Mouse (Mus musculus): ENCODE measurements around the gene Flt4. TPM values are rescaled to one million over a fixed set of nuclear protein-coding genes. Genes with fewer than 3 reads are reported as not detected.
A peak's percentile ranks its signal among the peaks of the same experiment; 100 is the strongest.
"Not testable (repeated sequence)": the region's sequence is repeated elsewhere in the genome, so short reads cannot be mapped to it uniquely, and the experiment has no call there.

Flt4 gene
- polyA plus RNA-seq (2012; fragmentation: generic; extraction: Trizol): 0.01 TPM

- not testable (repeated sequence) for H3K36me3 ChIP-seq (ENCODE audit: control insufficient read depth, insufficient read depth); H3K4me3 ChIP-seq; H3K79me2 ChIP-seq (ENCODE audit: control insufficient read depth, insufficient read depth); H3ac ChIP-seq (ENCODE audit: control insufficient read depth, insufficient read length)
- peak within 1 kb of the TSS; percentile 42 for H3K4me2 ChIP-seq (ENCODE audit: low read depth)
- peaks cover 26% of the 10 kb centered on the region for H3K27me3 ChIP-seq (ENCODE audit: control insufficient read depth, insufficient read depth, insufficient read length)
Measured at GRCm38 (mm10) chr11:49608938-49609867, at the start of gene Flt4. Gene Flt4 (plus strand): TSS chr11:49609263.

GRCm38 (mm10) chr11:49575054-49575453 is 34.0 kb upstream of the Flt4 start:
- not testable (repeated sequence) for H3K27me3 ChIP-seq (ENCODE audit: control insufficient read depth, insufficient read depth, insufficient read length); H3K4me3 ChIP-seq; H3K36me3 ChIP-seq (ENCODE audit: control insufficient read depth, insufficient read depth); H3ac ChIP-seq (ENCODE audit: control insufficient read depth, insufficient read length); H3K79me2 ChIP-seq (ENCODE audit: control insufficient read depth, insufficient read depth); H3K4me2 ChIP-seq (ENCODE audit: low read depth)

- H3ac ChIP-seq (ENCODE audit: control insufficient read depth, insufficient read length); H3K36me3 ChIP-seq (ENCODE audit: control insufficient read depth, insufficient read depth); H3K79me2 ChIP-seq (ENCODE audit: control insufficient read depth, insufficient read depth); H3K27me3 ChIP-seq (ENCODE audit: control insufficient read depth, insufficient read depth, insufficient read length); H3K4me2 ChIP-seq (ENCODE audit: low read depth); H3K4me3 ChIP-seq: not testable (repeated sequence)
Measured at GRCm38 (mm10) chr11:49580452-49580851, 28.6 kb upstream of the Flt4 start.

- H3K27me3 ChIP-seq (ENCODE audit: control insufficient read depth, insufficient read depth, insufficient read length): no peaks in the 10 kb centered on the region
- no peak overlapping the region for H3K4me2 ChIP-seq (ENCODE audit: low read depth)
- no peak for TF ChIP-seq CEBPB (IDR thresholded peaks at IDR 0.05; ENCODE audit: insufficient read depth, poor library complexity, severe bottlenecking)
- H3K4me3 ChIP-seq: no peak overlapping the region
- no peak overlapping the region for H3ac ChIP-seq (ENCODE audit: control insufficient read depth, insufficient read length)
- no peaks in the 10 kb centered on the region for H3K36me3 ChIP-seq (ENCODE audit: control insufficient read depth, insufficient read depth)
- no peaks in the 10 kb centered on the region for H3K79me2 ChIP-seq (ENCODE audit: control insufficient read depth, insufficient read depth)
Measured at GRCm38 (mm10) chr11:49590213-49590612, 18.9 kb upstream of the Flt4 start.

- not testable (repeated sequence) for H3K27me3 ChIP-seq (ENCODE audit: control insufficient read depth, insufficient read depth, insufficient read length); H3K79me2 ChIP-seq (ENCODE audit: control insufficient read depth, insufficient read depth); H3ac ChIP-seq (ENCODE audit: control insufficient read depth, insufficient read length); H3K4me3 ChIP-seq; H3K4me2 ChIP-seq (ENCODE audit: low read depth); H3K36me3 ChIP-seq (ENCODE audit: control insufficient read depth, insufficient read depth)
Measured at GRCm38 (mm10) chr11:49597149-49597548, 11.9 kb upstream of the Flt4 start.

- H3ac ChIP-seq (ENCODE audit: control insufficient read depth, insufficient read length); H3K79me2 ChIP-seq (ENCODE audit: control insufficient read depth, insufficient read depth); H3K4me3 ChIP-seq; H3K4me2 ChIP-seq (ENCODE audit: low read depth); H3K36me3 ChIP-seq (ENCODE audit: control insufficient read depth, insufficient read depth): not testable (repeated sequence)
- H3K27me3 ChIP-seq (ENCODE audit: control insufficient read depth, insufficient read depth, insufficient read length): peaks cover 21% of the 10 kb centered on the region
Measured at GRCm38 (mm10) chr11:49608306-49608705, 757 bp upstream of the Flt4 start.

GRCm38 (mm10) chr11:49609868-49610824 is 1.1 kb downstream of the Flt4 start:
- H3K4me2 ChIP-seq (ENCODE audit: low read depth); H3K36me3 ChIP-seq (ENCODE audit: control insufficient read depth, insufficient read depth); H3K79me2 ChIP-seq (ENCODE audit: control insufficient read depth, insufficient read depth); H3ac ChIP-seq (ENCODE audit: control insufficient read depth, insufficient read length); H3K4me3 ChIP-seq: not testable (repeated sequence)
- peaks cover 26% of the 10 kb centered on the region for H3K27me3 ChIP-seq (ENCODE audit: control insufficient read depth, insufficient read depth, insufficient read length)

GRCm38 (mm10) chr11:49611349-49611748 is 2.3 kb downstream of the Flt4 start:
- not testable (repeated sequence) for H3K4me3 ChIP-seq; H3ac ChIP-seq (ENCODE audit: control insufficient read depth, insufficient read length); H3K79me2 ChIP-seq (ENCODE audit: control insufficient read depth, insufficient read depth); H3K36me3 ChIP-seq (ENCODE audit: control insufficient read depth, insufficient read depth); H3K4me2 ChIP-seq (ENCODE audit: low read depth)
- H3K27me3 ChIP-seq (ENCODE audit: control insufficient read depth, insufficient read depth, insufficient read length): peaks cover 25% of the 10 kb centered on the region
